Mouse (Mus musculus) kidney, adult 2 months (tissue): Measurements from ENCODE around the gene Ifit3b. TPM values are rescaled to one million over a fixed set of nuclear protein-coding genes. Genes with fewer than 3 reads are reported as not detected.
A peak's percentile ranks its signal among the peaks of the same experiment; 100 is the strongest.

Experiments used
- DNase-seq: peaks from one replicate; pipeline ENCODE4 v3.0.0; 2021
- H3K27ac ChIP-seq: fragments of 200-500 bp; 2 replicates; pipeline ENCODE4 v1.5.1; 2012; ENCODE audit warnings: low read depth, low read length, control low read depth, inconsistent platforms; ENCODE audit not compliant: insufficient read depth
- H3K27me3 ChIP-seq: fragments of 200-500 bp; replicated peaks from 2 replicates; pipeline ENCODE4 v1.6.1; 2012; ENCODE audit warnings: mild to moderate bottlenecking, moderate library complexity, low read length, inconsistent platforms; ENCODE audit not compliant: control insufficient read depth, insufficient read depth
- H3K36me3 ChIP-seq: fragments of 200-500 bp; 2 replicates; pipeline ENCODE4 v1.6.1; 2012; ENCODE audit warnings: mild to moderate bottlenecking, moderate library complexity, low read length, inconsistent platforms; ENCODE audit not compliant: control insufficient read depth, insufficient read depth
- H3K4me1 ChIP-seq: fragments of 200-500 bp; 2 replicates; pipeline ENCODE4 v1.6.1; 2011; ENCODE audit warnings: low read length; ENCODE audit not compliant: control insufficient read depth, insufficient read depth
- H3K4me3 ChIP-seq: fragments of 200-500 bp; 2 replicates; pipeline ENCODE4 v1.5.1; 2011; ENCODE audit warnings: mild to moderate bottlenecking, low read depth, low read length, control low read depth; ENCODE audit not compliant: insufficient read depth
- CTCF ChIP-seq: fragments of 200-500 bp; conservative IDR thresholded peaks from 2 replicates; pipeline ENCODE4 v1.5.1; 2011; ENCODE audit warnings: low read depth, mild to moderate bottlenecking, control low read depth, low read length, moderate library complexity, mixed read lengths; ENCODE audit not compliant: insufficient read depth, insufficient read length
- POLR2A ChIP-seq: fragments of 200-500 bp; IDR thresholded peaks from one replicate; pipeline ENCODE4 v1.6.1; 2011; ENCODE audit warnings: low read depth, low read length, control low read depth
- WGBS: fragments of 180-500 bp; shearing (Covaris S2); methylation state at CpG from one replicate; pipeline ENCODE4 v1.1.7; 2018; 5-methylcytosine and 5-hydroxymethylcytosine counted together
- polyA plus RNA-seq: library from polyadenylated mRNA; depleted of rRNA; stranded (reverse); fragments of >200 nt; gene quantifications from 2 replicates; pipeline ENCODE4 v1.2.3, GENCODE M21; 2012

The Ifit3b gene
- polyA plus RNA-seq, 1 experiment: 6.0 TPM

- TF ChIP-seq POLR2A (no peak), CTCF (no peak)
- H3K27me3 ChIP-seq: no peaks in the 10 kb centered on the region
- no peak overlapping the region for H3K27ac ChIP-seq
- WGBS: 90% methylated on average over 5 of the region's 5 CpGs
- no peaks in the 10 kb centered on the region for H3K4me1 ChIP-seq
- DNase-seq: no peak
- no peak overlapping the region for H3K4me3 ChIP-seq
- H3K36me3 ChIP-seq: no peaks in the 10 kb centered on the region
These were observed 13.1 kb downstream of the Ifit3b start for GRCm38 (mm10) chr19:34620871-34621270.

GRCm38 (mm10) chr19:34623781-34624180 lies 16.0 kb downstream of the Ifit3b start:
- no peak for DNase-seq
- Histone ChIP-seq H3K4me1 (no peaks in the 10 kb centered on the region), H3K27me3 (no peaks in the 10 kb centered on the region), H3K4me3 (no peak overlapping the region), H3K36me3 (no peaks in the 10 kb centered on the region), H3K27ac (no peak overlapping the region)
- TF ChIP-seq POLR2A (no peak), CTCF (no peak)
- WGBS: 87% methylated on average over 6 of the region's 6 CpGs

GRCm38 (mm10) chr19:34624663-34625062 lies 16.9 kb downstream of the Ifit3b start:
- TF ChIP-seq POLR2A (no peak), CTCF (no peak)
- Histone ChIP-seq H3K27ac (no peak overlapping the region), H3K27me3 (no peaks in the 10 kb centered on the region), H3K36me3 (no peaks in the 10 kb centered on the region), H3K4me1 (no peaks in the 10 kb centered on the region), H3K4me3 (no peak overlapping the region)
- no peak for DNase-seq
- 77% methylated on average over 4 of the region's 4 CpGs for WGBS

- H3K4me3 ChIP-seq: no peak overlapping the region
- 54% methylated on average over 2 of the region's 2 CpGs for WGBS
- no peak overlapping the region for H3K27ac ChIP-seq
These were observed 19.7 kb downstream of the Ifit3b start for GRCm38 (mm10) chr19:34627496-34627895.

GRCm38 (mm10) chr19:34631487-34631886 lies 23.7 kb downstream of the Ifit3b start:
- TF ChIP-seq POLR2A (no peak), CTCF (no peak)

More at GRCm38 (mm10) chr19:34627496-34627895, 19.7 kb downstream of the Ifit3b start:
- Histone ChIP-seq H3K36me3 (no peaks in the 10 kb centered on the region), H3K4me1 (no peaks in the 10 kb centered on the region), H3K27me3 (no peaks in the 10 kb centered on the region)
- TF ChIP-seq CTCF (no peak), POLR2A (no peak)
- no peak for DNase-seq

GRCm38 (mm10) chr19:34633484-34633883 lies 25.7 kb downstream of the Ifit3b start:
- Histone ChIP-seq H3K27ac (no peak overlapping the region), H3K4me1 (no peaks in the 10 kb centered on the region), H3K4me3 (no peak overlapping the region), H3K36me3 (no peaks in the 10 kb centered on the region), H3K27me3 (no peaks in the 10 kb centered on the region)
- WGBS: 54% methylated on average over 2 of the region's 2 CpGs
- TF ChIP-seq POLR2A (no peak), CTCF (no peak)
- peak; percentile 10 for DNase-seq

More at GRCm38 (mm10) chr19:34631487-34631886, 23.7 kb downstream of the Ifit3b start:
- Histone ChIP-seq H3K27me3 (no peaks in the 10 kb centered on the region), H3K36me3 (no peaks in the 10 kb centered on the region), H3K27ac (no peak overlapping the region), H3K4me3 (no peak overlapping the region), H3K4me1 (no peaks in the 10 kb centered on the region)
- no peak for DNase-seq

GRCm38 (mm10) chr19:34636933-34637557 lies 29.3 kb downstream of the Ifit3b start:
- Histone ChIP-seq H3K27ac (no peak overlapping the region), H3K36me3 (no peaks in the 10 kb centered on the region), H3K27me3 (no peaks in the 10 kb centered on the region), H3K4me3 (no peak overlapping the region), H3K4me1 (no peaks in the 10 kb centered on the region)
- DNase-seq: peak; percentile 71
- 15% methylated on average over 3 of the region's 3 CpGs for WGBS
- TF ChIP-seq CTCF: peak; percentile 74
- no peak for TF ChIP-seq POLR2A
